14 mouse cellular contexts compared by ENCODE assay signal in the genomic region with DNA sequence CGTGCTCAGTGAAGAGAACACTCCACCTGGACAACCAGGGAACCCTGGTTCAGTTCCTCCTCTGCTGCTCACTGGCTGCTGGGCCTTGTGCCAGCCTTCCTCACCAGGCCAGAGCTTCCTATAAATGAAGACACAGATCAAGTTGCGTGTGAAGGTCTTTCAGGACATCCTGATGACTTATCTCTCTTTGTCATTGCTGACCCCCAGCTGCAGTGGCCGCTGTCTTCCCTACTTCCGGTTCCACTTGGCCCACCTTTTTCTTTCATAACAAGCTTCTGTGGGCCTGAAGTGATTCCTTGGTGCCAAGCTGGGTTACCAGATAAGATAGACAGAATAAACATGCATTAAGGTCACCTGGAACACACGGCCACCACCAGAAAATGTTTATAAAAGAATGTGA.
DNase-seq lines count a peak whose midpoint lies in the region; ATAC-seq and TF ChIP-seq lines count a peak whose summit lies in the region.
"Had no signal": no experiment of that assay in that cellular context is flagged by ENCODE, and none has a peak within 500 bp of the region (broad histone marks: within the 10 kb centered on the region; RNA-seq: fewer than 3 reads in every experiment).

No protein-coding gene starts in this region.

- ATAC-seq in lung, embryonic 16.5 days (ENCODE audit: low read depth) = no peak
- no peak for ATAC-seq in stomach, postnatal 0 days (ENCODE audit: low FRiP score, low TSS enrichment)
- no peak for ATAC-seq in erythroblast, adult 5-6 weeks (replicated peaks; ENCODE audit: low FRiP score, poor library complexity, severe bottlenecking)
- ATAC-seq in forebrain, embryonic 14.5 days = no peak
- ATAC-seq: intestine, embryonic 15.5 days had no signal

- H3K4me3 ChIP-seq in lung, adult 2 months (replicated peaks; ENCODE audit: extremely low read depth, low read depth, low read length) = no peak overlapping the region
- H3K4me3 ChIP-seq in lung, embryonic 16.5 days (ENCODE audit: low read length) = no peak overlapping the region
- no peak overlapping the region for H3K4me3 ChIP-seq in stomach, postnatal 0 days (ENCODE audit: low read depth, low read length)
- H3K4me3 ChIP-seq in forebrain, embryonic 14.5 days (ENCODE audit: low read depth, low read length) = no peak overlapping the region
- H3K4me3 ChIP-seq: forebrain, embryonic 10.5 days; gastrocnemius, adult 2 months; intestine, embryonic 15.5 days had no signal

- H3K36me3 ChIP-seq in lung, embryonic 16.5 days (ENCODE audit: control insufficient read depth, insufficient read depth, low read length) = no peaks in the 10 kb centered on the region
- no peaks in the 10 kb centered on the region for H3K36me3 ChIP-seq in stomach, postnatal 0 days (ENCODE audit: control insufficient read depth, insufficient read depth, low read length)
- H3K36me3 ChIP-seq in forebrain, embryonic 14.5 days (ENCODE audit: control insufficient read depth, insufficient read depth, low read length) = no peaks in the 10 kb centered on the region
- H3K36me3 ChIP-seq: forebrain, embryonic 10.5 days; G1E; intestine, embryonic 15.5 days had no signal

- WGBS in lung, adult 2 months = 26% methylated on average over 5 of the region's 5 CpGs
- 23% methylated on average over 5 of the region's 5 CpGs for WGBS in lung, embryonic 16.5 days
- 39% methylated on average over 5 of the region's 5 CpGs for WGBS in stomach, postnatal 0 days
- 91% methylated on average over 5 of the region's 5 CpGs for WGBS in forebrain, embryonic 14.5 days

- H3K9me3 ChIP-seq in lung, embryonic 16.5 days (ENCODE audit: control insufficient read depth, low read length) = no peaks in the 10 kb centered on the region
- H3K9me3 ChIP-seq in stomach, postnatal 0 days (ENCODE audit: control insufficient read depth, low read length) = no peaks in the 10 kb centered on the region
- no peaks in the 10 kb centered on the region for H3K9me3 ChIP-seq in forebrain, embryonic 14.5 days (replicated peaks; ENCODE audit: control insufficient read depth, low read length)
- H3K9me3 ChIP-seq: forebrain, embryonic 10.5 days; intestine, embryonic 15.5 days had no signal

- no peak for TF ChIP-seq CTCF in lung, adult 2 months (IDR thresholded peaks at IDR 0.05; ENCODE audit: insufficient read depth, low read length)
- no peak for TF ChIP-seq CTCF in stomach, postnatal 0 days (IDR thresholded peaks at IDR 0.05; ENCODE audit: low read depth)

- H3K4me2 ChIP-seq in lung, embryonic 16.5 days (ENCODE audit: low read depth, low read length) = no peak overlapping the region
- no peak overlapping the region for H3K4me2 ChIP-seq in stomach, postnatal 0 days (replicated peaks; ENCODE audit: low read depth)
- no peak overlapping the region for H3K4me2 ChIP-seq in forebrain, embryonic 14.5 days (ENCODE audit: low read length)
- H3K4me2 ChIP-seq: intestine, embryonic 15.5 days had no signal

- peak overlapping the region; percentile 71 for H3K27ac ChIP-seq in lung, embryonic 16.5 days (ENCODE audit: low read length)
- H3K27ac ChIP-seq in stomach, postnatal 0 days (replicated peaks) = 0 out of 2 replicates have a peak overlapping the region, but pooled peaks have one; percentile 8
- H3K27ac ChIP-seq in forebrain, embryonic 14.5 days (ENCODE audit: low read depth, low read length) = no peak overlapping the region
- H3K27ac ChIP-seq: forebrain, embryonic 10.5 days; gastrocnemius, adult 2 months; intestine, embryonic 15.5 days had no signal

- no peak for TF ChIP-seq EP300 in stomach, postnatal 0 days (optimal IDR thresholded peaks at IDR 0.05)

- H3K4me1 ChIP-seq in lung, adult 2 months (ENCODE audit: control insufficient read depth, insufficient read depth, low read length) = peaks cover 24% of the 10 kb centered on the region
- H3K4me1 ChIP-seq in lung, embryonic 16.5 days (replicated peaks; ENCODE audit: control insufficient read depth, insufficient read depth, low read length) = peaks cover 67% of the 10 kb centered on the region
- peaks cover 17% of the 10 kb centered on the region for H3K4me1 ChIP-seq in stomach, postnatal 0 days (replicated peaks; ENCODE audit: control insufficient read depth, insufficient read depth)
- H3K4me1 ChIP-seq in forebrain, embryonic 14.5 days (ENCODE audit: control insufficient read depth, insufficient read depth, low read length) = peaks cover 21% of the 10 kb centered on the region

- no peak for TF ChIP-seq POLR2A in lung, adult 2 months (IDR thresholded peaks at IDR 0.05; ENCODE audit: borderline replicate concordance, extremely low read depth, low read depth, low read length)

- no peaks in the 10 kb centered on the region for H3K27me3 ChIP-seq in lung, embryonic 16.5 days (ENCODE audit: control insufficient read depth, insufficient read depth, low read depth, low read length)
- H3K27me3 ChIP-seq in stomach, postnatal 0 days (ENCODE audit: control insufficient read depth, insufficient read depth, low read length) = no peaks in the 10 kb centered on the region
- H3K27me3 ChIP-seq in forebrain, embryonic 14.5 days (replicated peaks; ENCODE audit: control insufficient read depth, insufficient read depth, low read length) = no peaks in the 10 kb centered on the region
- H3K27me3 ChIP-seq: intestine, embryonic 15.5 days had no signal

- H3K9ac ChIP-seq in lung, embryonic 16.5 days (ENCODE audit: low read length) = no peak overlapping the region
- no peak overlapping the region for H3K9ac ChIP-seq in stomach, postnatal 0 days (ENCODE audit: low read length)
- no peak overlapping the region for H3K9ac ChIP-seq in forebrain, embryonic 14.5 days (ENCODE audit: low read length)
- H3K9ac ChIP-seq: intestine, embryonic 15.5 days had no signal

- DNase-seq in gastrocnemius, postnatal 10 days = peak; percentile 24
- DNase-seq in gastrocnemius, adult 18-20 months (ENCODE audit: low spot score) = no peak
- peak; percentile 20 to 48 for DNase-seq in lung, adult 18-20 months
- DNase-seq in lung, adult 2 months = no peak
- DNase-seq in stomach, postnatal 0 days (ENCODE audit: low spot score) = peak; percentile 34
- no peak for DNase-seq in forebrain, embryonic 14.5 days (ENCODE audit: low spot score)
- DNase-seq: B cell, adult 2 months; gastrocnemius, adult 2 months; thymus, postnatal 14 days had no signal

Comparison
In these comparisons a context has a peak if more than half of its experiments do, and no peak if none do; other contexts are left out.
1. DNase-seq: peak in gastrocnemius, postnatal 10 days (single experiment), lung, adult 18-20 months (2 of 2) and stomach, postnatal 0 days (single experiment); none in gastrocnemius, adult 18-20 months (single experiment), lung, adult 2 months (single experiment) and forebrain, embryonic 14.5 days (single experiment).